Mouse (Mus musculus): ENCODE data around the gene Tbx15.
"Not testable (repeated sequence)": the region's sequence is repeated elsewhere in the genome, so short reads cannot be mapped to it uniquely, and the experiment has no call there.

The Tbx15 gene

GRCm38 (mm10) chr3:99266752-99267303 is 26.6 kb downstream of the Tbx15 start:
- no peak for DNase-seq (ENCODE audit: low spot score in 2 of 2)

- no peak for DNase-seq (ENCODE audit: low spot score in 2 of 2)
Observed at GRCm38 (mm10) chr3:99277973-99278580, 37.9 kb downstream of the Tbx15 start.

GRCm38 (mm10) chr3:99279718-99280117 is 39.5 kb downstream of the Tbx15 start:
- no peak for DNase-seq (ENCODE audit: low spot score in 2 of 2)

- DNase-seq (ENCODE audit: low spot score in 2 of 2): no peak
Observed at GRCm38 (mm10) chr3:99281453-99281852, 41.3 kb downstream of the Tbx15 start.

GRCm38 (mm10) chr3:99288302-99288701 is 48.1 kb downstream of the Tbx15 start:
- DNase-seq (ENCODE audit: low spot score in 2 of 2): no peak

- no peak for DNase-seq (ENCODE audit: low spot score in 2 of 2)
Observed at GRCm38 (mm10) chr3:99290064-99290702, 50.0 kb downstream of the Tbx15 start.

- no peak for DNase-seq (ENCODE audit: low spot score in 2 of 2)
Observed at GRCm38 (mm10) chr3:99290878-99291277, 50.7 kb downstream of the Tbx15 start.

GRCm38 (mm10) chr3:99291386-99291785 is 51.2 kb downstream of the Tbx15 start:
- no peak for DNase-seq (ENCODE audit: low spot score in 2 of 2)

GRCm38 (mm10) chr3:99292531-99292931 is 52.4 kb downstream of the Tbx15 start:
- DNase-seq (ENCODE audit: low spot score in 2 of 2): no peak

- not testable (repeated sequence) for DNase-seq (ENCODE audit: low spot score in 2 of 2)
Observed at GRCm38 (mm10) chr3:99294209-99294608, 54.0 kb downstream of the Tbx15 start.

- no peak for DNase-seq (ENCODE audit: low spot score in 2 of 2)
Observed at GRCm38 (mm10) chr3:99295301-99295700, 55.1 kb downstream of the Tbx15 start.

- no peak for DNase-seq (ENCODE audit: low spot score in 2 of 2)
Observed at GRCm38 (mm10) chr3:99296186-99296585, 56.0 kb downstream of the Tbx15 start.

GRCm38 (mm10) chr3:99300846-99301245 is 60.7 kb downstream of the Tbx15 start:
- DNase-seq (ENCODE audit: low spot score in 2 of 2): no peak

- no peak for DNase-seq (ENCODE audit: low spot score in 2 of 2)
Observed at GRCm38 (mm10) chr3:99310877-99311276, 70.7 kb downstream of the Tbx15 start.

GRCm38 (mm10) chr3:99311943-99312635 is 71.9 kb downstream of the Tbx15 start:
- no peak for DNase-seq (ENCODE audit: low spot score in 2 of 2)

- no peak for DNase-seq (ENCODE audit: low spot score in 2 of 2)
Observed at GRCm38 (mm10) chr3:99322345-99322744, 82.2 kb downstream of the Tbx15 start.

GRCm38 (mm10) chr3:99329316-99329715 is 89.1 kb downstream of the Tbx15 start:
- no peak for DNase-seq (ENCODE audit: low spot score in 2 of 2)

GRCm38 (mm10) chr3:99331086-99331485 is 90.9 kb downstream of the Tbx15 start:
- DNase-seq (ENCODE audit: low spot score in 2 of 2): no peak

GRCm38 (mm10) chr3:99336866-99337265 is 96.7 kb downstream of the Tbx15 start:
- DNase-seq (ENCODE audit: low spot score in 2 of 2): no peak

- DNase-seq (ENCODE audit: low spot score in 2 of 2): no peak
Observed at GRCm38 (mm10) chr3:99338756-99339155, 98.6 kb downstream of the Tbx15 start.

- DNase-seq (ENCODE audit: low spot score in 2 of 2): no peak
Observed at GRCm38 (mm10) chr3:99340021-99340420, 99.8 kb downstream of the Tbx15 start.

- DNase-seq (ENCODE audit: low spot score in 2 of 2): no peak
Observed at GRCm38 (mm10) chr3:99379616-99380250, 139.6 kb downstream of the Tbx15 start.

Data from spleen, postnatal 36 days (tissue).